Comparison of ENCODE assay signal across 10 mouse cellular contexts in genomic region chr4:94669718-94670117, GRCm38 (mm10). TPM values are rescaled to one million over a fixed set of nuclear protein-coding genes. Genes with fewer than 3 reads are reported as not detected.
DNase-seq lines count a peak whose midpoint lies in the region; ATAC-seq and TF ChIP-seq lines count a peak whose summit lies in the region.
"Had no signal": no experiment of that assay in that cellular context is flagged by ENCODE, and none has a peak within 500 bp of the region (broad histone marks: within the 10 kb centered on the region; RNA-seq: fewer than 3 reads in every experiment).

No protein-coding gene starts in this region.

- intact Hi-C loops in heart, adult 2 months (cut with DNase I) = loop anchor here (2.0 to 5.0 kb wide), 3 partner anchors 69 to 233 kb away; partner anchors contain the start of gene Tek

- no peak for ATAC-seq in heart, embryonic 11.5 days (replicated peaks; ENCODE audit: insufficient number of reproducible peaks, low FRiP score, low TSS enrichment)
- peak; percentile 68 for ATAC-seq in hindbrain, postnatal 0 days
- ATAC-seq in megakaryocyte progenitor cell, adult 5-6 weeks (replicated peaks; ENCODE audit: poor library complexity) = peak; percentile 99

- WGBS in heart, adult 2 months = 23% methylated on average over 1 of the region's 1 CpGs
- 59% methylated on average over 1 of the region's 1 CpGs for WGBS in heart, embryonic 11.5 days (ENCODE audit: insufficient replicate concordance)
- 34% methylated on average over 1 of the region's 1 CpGs for WGBS in hindbrain, postnatal 0 days

- TF ChIP-seq EP300 in heart, adult 2 months (IDR thresholded peaks at IDR 0.05; ENCODE audit: insufficient read depth, low read depth, low read length) = no peak

- H3K79me2 ChIP-seq in heart, adult 2 months (replicated peaks; ENCODE audit: control insufficient read depth, insufficient read depth, low read length) = no peaks in the 10 kb centered on the region

- no peak overlapping the region for H3K4me3 ChIP-seq in heart, adult 2 months
- no peak overlapping the region for H3K4me3 ChIP-seq in heart, embryonic 11.5 days (ENCODE audit: low read depth, low read length)
- no peak overlapping the region for H3K4me3 ChIP-seq in ES-E14 (ENCODE audit: insufficient read depth in 1 of 2, low read depth in 1 of 2, low read length in 2 of 2, poor library complexity in 1 of 2, severe bottlenecking in 1 of 2)
- H3K4me3 ChIP-seq in hindbrain, postnatal 0 days (ENCODE audit: low read length) = no peak overlapping the region
- H3K4me3 ChIP-seq: liver, embryonic 13.5 days had no signal

- H3K27ac ChIP-seq in heart, adult 2 months = no peak overlapping the region
- no peak overlapping the region for H3K27ac ChIP-seq in heart, embryonic 11.5 days (ENCODE audit: low read depth, low read length)
- no peak overlapping the region for H3K27ac ChIP-seq in ES-E14 (ENCODE audit: insufficient read depth, low read depth, low read length, poor library complexity, severe bottlenecking)
- H3K27ac ChIP-seq in hindbrain, postnatal 0 days = no peak overlapping the region
- H3K27ac ChIP-seq: liver, embryonic 13.5 days had no signal

- no peak for TF ChIP-seq POLR2A in heart, adult 2 months (IDR thresholded peaks at IDR 0.05; ENCODE audit: insufficient read depth, low read depth, low read length)

- peak; percentile 96 for TF ChIP-seq CTCF in heart, adult 2 months (IDR thresholded peaks at IDR 0.05)
- TF ChIP-seq CTCF in hindbrain, postnatal 0 days (IDR thresholded peaks at IDR 0.05; ENCODE audit: low read depth) = peak; percentile 75

- no peaks in the 10 kb centered on the region for H3K4me1 ChIP-seq in heart, adult 2 months (ENCODE audit: control insufficient read depth, insufficient read depth, low read length)
- H3K4me1 ChIP-seq in heart, embryonic 11.5 days (ENCODE audit: control insufficient read depth, insufficient read depth, low read length) = no peaks in the 10 kb centered on the region
- H3K4me1 ChIP-seq in ES-E14 (ENCODE audit: control insufficient read depth in 2 of 2, insufficient read depth in 2 of 2, low read length in 2 of 2, poor library complexity in 1 of 2) = peaks cover 1 to 5% of the 10 kb centered on the region in 2 experiments; a peak in 1 of 4 replicates
- H3K4me1 ChIP-seq in hindbrain, postnatal 0 days (ENCODE audit: insufficient read depth, low read length) = no peaks in the 10 kb centered on the region
- H3K4me1 ChIP-seq: liver, embryonic 13.5 days had no signal

- no peak overlapping the region for H3K4me2 ChIP-seq in heart, embryonic 11.5 days
- H3K4me2 ChIP-seq in hindbrain, postnatal 0 days (ENCODE audit: low read depth, low read length) = no peak overlapping the region
- H3K4me2 ChIP-seq: liver, embryonic 13.5 days had no signal

- peak in 1 of 2 experiments; percentile 16 for DNase-seq in heart, adult 2 months
- DNase-seq in ES-E14 (ENCODE audit: low read depth, low spot score) = peak; percentile 31
- peak; percentile 22 for DNase-seq in embryo, embryonic 11.5 days (ENCODE audit: low read depth, low spot score)
- DNase-seq in hindbrain, postnatal 0 days (ENCODE audit: low spot score) = peak; percentile 60
- no peak for DNase-seq in right cerebral cortex, postnatal 36 days (ENCODE audit: low spot score in 2 of 2)
- DNase-seq in urinary bladder, postnatal 10 days (ENCODE audit: low spot score) = no peak
- DNase-seq: liver, embryonic 13.5 days had no signal

- in situ Hi-C loops in ES-E14 (cut with MboI; ENCODE audit: low sequenced_read_pairs in 2 of 2, unreplicated experiment in 2 of 2) = no loop called here

- H3K9me3 ChIP-seq in heart, embryonic 11.5 days (replicated peaks; ENCODE audit: control insufficient read depth, low read length) = no peaks in the 10 kb centered on the region
- no peaks in the 10 kb centered on the region for H3K9me3 ChIP-seq in ES-E14 (ENCODE audit: control insufficient read depth, insufficient read depth, low read depth, low read length)
- no peaks in the 10 kb centered on the region for H3K9me3 ChIP-seq in hindbrain, postnatal 0 days (ENCODE audit: low read length)
- H3K9me3 ChIP-seq: liver, embryonic 13.5 days had no signal

- no peaks in the 10 kb centered on the region for H3K27me3 ChIP-seq in heart, adult 2 months (ENCODE audit: control insufficient read depth, insufficient read depth, low read length)
- H3K27me3 ChIP-seq in heart, embryonic 11.5 days (ENCODE audit: control insufficient read depth, insufficient read depth, low read length) = no peaks in the 10 kb centered on the region
- H3K27me3 ChIP-seq in hindbrain, postnatal 0 days (ENCODE audit: insufficient read depth, low read length) = no peaks in the 10 kb centered on the region
- H3K27me3 ChIP-seq: liver, embryonic 13.5 days had no signal

- H3K9ac ChIP-seq in heart, adult 2 months (ENCODE audit: low read depth, low read length) = no peak overlapping the region
- no peak overlapping the region for H3K9ac ChIP-seq in heart, embryonic 11.5 days (ENCODE audit: low read depth, low read length)
- H3K9ac ChIP-seq in ES-E14 (ENCODE audit: insufficient read depth, low read depth, low read length, poor library complexity, severe bottlenecking) = no peak overlapping the region
- no peak overlapping the region for H3K9ac ChIP-seq in hindbrain, postnatal 0 days (replicated peaks; ENCODE audit: low read length)
- H3K9ac ChIP-seq: liver, embryonic 13.5 days had no signal

- no peaks in the 10 kb centered on the region for H3K36me3 ChIP-seq in heart, adult 2 months (ENCODE audit: control insufficient read depth, insufficient read depth, low read length)
- no peaks in the 10 kb centered on the region for H3K36me3 ChIP-seq in heart, embryonic 11.5 days (ENCODE audit: control insufficient read depth, insufficient read depth, low read length)
- H3K36me3 ChIP-seq in ES-E14 (ENCODE audit: control insufficient read depth, insufficient read depth, low read length, poor library complexity, severe bottlenecking) = no peaks in the 10 kb centered on the region
- H3K36me3 ChIP-seq in hindbrain, postnatal 0 days (ENCODE audit: insufficient read depth, low read length) = no peaks in the 10 kb centered on the region
- H3K36me3 ChIP-seq: liver, embryonic 13.5 days had no signal

TF ChIP-seq in ES-E14, 5 proteins besides CTCF, POLR2A, EP300 and RAD21:
- TF ChIP-seq ZC3H11A (IDR thresholded peaks at IDR 0.05; ENCODE audit: borderline replicate concordance, low read depth, low read length) (peak; percentile 85), HCFC1 (IDR thresholded peaks at IDR 0.05; ENCODE audit: borderline replicate concordance, insufficient read depth, low read length) (no peak), ZNF384 (IDR thresholded peaks at IDR 0.05; ENCODE audit: low read depth, low read length) (no peak), MAFK (IDR thresholded peaks at IDR 0.05; ENCODE audit: insufficient read depth, low read depth, low read length) (no peak), CHD2 (IDR thresholded peaks at IDR 0.05; ENCODE audit: low read depth, low read length) (no peak)
TF ChIP-seq in ES-E14: peak in this region for 1.

RNA-seq across cellular contexts. Expression of gene Lrrc19, which starts 19.8 kb away (rescaled TPM):
- total RNA-seq in heart, adult 2 months (2021) = not detected
- polyA plus RNA-seq in heart, adult 2 months (2012; rRNA removed) = not detected in 2 replicates
- 0.07 and 0.43 TPM in 2 replicates for polyA plus RNA-seq in heart, embryonic 11.5 days (2014; fragmentation: Nextera tagmentation; extraction: Ambion mirVana)
- total RNA-seq in ES-E14 (2012; rRNA removed) = 0.09 TPM in 1 of 2 replicates, not detected in the other
- total RNA-seq in hindbrain, postnatal 0 days (2014; rRNA removed) = not detected in 2 replicates
- polyA plus RNA-seq in hindbrain, postnatal 0 days (2015; fragmentation: Nextera tagmentation; extraction: Ambion mirVana) = 0.24 TPM in 2 replicates
- total RNA-seq in megakaryocyte progenitor cell, adult 5-6 weeks (2015) = not detected in 2 replicates
- total RNA-seq in megakaryocyte progenitor cell, adult 5-6 weeks (2017) = not detected in 2 replicates
- polyA plus RNA-seq: testis, adult 2 months had no signal

RNA-seq across cellular contexts. Expression of gene Ift74, which starts 55.4 kb away (rescaled TPM):
- 1 to 10 TPM; 3.8 to 5.3 TPM for total RNA-seq in heart, adult 2 months (2021)
- 0.59 and 0.91 TPM in 2 replicates for polyA plus RNA-seq in heart, adult 2 months (2012; rRNA removed)
- polyA plus RNA-seq in heart, embryonic 11.5 days (2014; fragmentation: Nextera tagmentation; extraction: Ambion mirVana) = 16.6 and 19.1 TPM in 2 replicates
- 11.6 and 14.8 TPM in 2 replicates for total RNA-seq in ES-E14 (2012; rRNA removed)
- total RNA-seq in hindbrain, postnatal 0 days (2014; rRNA removed) = 5.2 and 6.6 TPM in 2 replicates
- 30.1 and 35.0 TPM in 2 replicates for polyA plus RNA-seq in hindbrain, postnatal 0 days (2015; fragmentation: Nextera tagmentation; extraction: Ambion mirVana)
- 14.8 and 18.6 TPM in 2 replicates for total RNA-seq in megakaryocyte progenitor cell, adult 5-6 weeks (2015)
- 9.7 and 14.1 TPM in 2 replicates for total RNA-seq in megakaryocyte progenitor cell, adult 5-6 weeks (2017)

Comparison
In these comparisons a context has a peak if more than half of its experiments do, and no peak if none do; other contexts are left out.
1. DNase-seq: peak in ES-E14 (single experiment), embryo, embryonic 11.5 days (single experiment) and hindbrain, postnatal 0 days (single experiment); none in right cerebral cortex, postnatal 36 days (0 of 2) and urinary bladder, postnatal 10 days (single experiment).